Mouse (Mus musculus) midbrain, embryonic 10.5 days (tissue): ENCODE data around the gene Eya3. TPM values are rescaled to one million over a fixed set of nuclear protein-coding genes. Genes with fewer than 3 reads are reported as not detected.

Experiments
- DNase-seq: peaks from one replicate; pipeline ENCODE4 v3.0.0-alpha.2; 2017; ENCODE audit warnings: low spot score
- H3K27ac ChIP-seq: fragments of 300-500 bp; sonication (generic); replicated peaks from 2 replicates; pipeline ENCODE4 v1.5.1; 2016; ENCODE audit warnings: mild to moderate bottlenecking
- H3K27me3 ChIP-seq: fragments of 300-500 bp; sonication (generic); 2 replicates; pipeline ENCODE4 v1.6.1; 2016; ENCODE audit warnings: low read depth, mild to moderate bottlenecking; ENCODE audit not compliant: poor library complexity, severe bottlenecking
- H3K36me3 ChIP-seq: fragments of 300-500 bp; sonication (generic); 2 replicates; pipeline ENCODE4 v1.6.1; 2016; ENCODE audit warnings: mild to moderate bottlenecking, moderate library complexity
- H3K4me1 ChIP-seq: fragments of 300-500 bp; sonication (generic); 2 replicates; pipeline ENCODE4 v1.6.1; 2016
- H3K4me3 ChIP-seq: fragments of 300-500 bp; sonication (generic); 2 replicates; pipeline ENCODE4 v1.5.1; 2016; ENCODE audit warnings: mild to moderate bottlenecking, moderate library complexity
- H3K9me3 ChIP-seq: fragments of 300-500 bp; sonication (generic); replicated peaks from 2 replicates; pipeline ENCODE4 v1.6.1; 2016; ENCODE audit warnings: mild to moderate bottlenecking
- WGBS: fragments of 180-500 bp; shearing (Covaris S2); methylation state at CpG from one replicate; pipeline ENCODE4 v1.1.7; 2016; 5-methylcytosine and 5-hydroxymethylcytosine counted together
- polyA plus RNA-seq: library from polyadenylated mRNA; unstranded; fragments of >200 nt; fragmentation: Nextera tagmentation; extraction: Ambion mirVana; gene quantifications from 2 replicates; pipeline ENCODE4 v1.2.1, GENCODE M21; 2016

The Eya3 gene
- polyA plus RNA-seq, 1 experiment from 2014 or later = 30.1 TPM

- Histone ChIP-seq H3K27me3 (no peaks in the 10 kb centered on the region), H3K9me3 (peaks cover 13% of the 10 kb centered on the region)
- WGBS = 90% methylated on average over 6 of the region's 6 CpGs
Measured at GRCm38 (mm10) chr4:132617873-132618272, 20.9 kb upstream of the Eya3 start.

GRCm38 (mm10) chr4:132618850-132619375 lies 19.9 kb upstream of the Eya3 start:
- no peaks in the 10 kb centered on the region for H3K4me1 ChIP-seq
- no peaks in the 10 kb centered on the region for H3K36me3 ChIP-seq
- no peak overlapping the region for H3K4me3 ChIP-seq
- no peak overlapping the region for H3K27ac ChIP-seq
- H3K9me3 ChIP-seq = peaks cover 13% of the 10 kb centered on the region
- WGBS = 88% methylated on average over 10 of the region's 10 CpGs
- no peak for DNase-seq
- no peaks in the 10 kb centered on the region for H3K27me3 ChIP-seq

More at GRCm38 (mm10) chr4:132617873-132618272, 20.9 kb upstream of the Eya3 start:
- no peak overlapping the region for H3K27ac ChIP-seq
- no peak for DNase-seq
- no peaks in the 10 kb centered on the region for H3K4me1 ChIP-seq
- no peaks in the 10 kb centered on the region for H3K36me3 ChIP-seq
- H3K4me3 ChIP-seq = no peak overlapping the region

GRCm38 (mm10) chr4:132620134-132620533 lies 18.7 kb upstream of the Eya3 start:
- Histone ChIP-seq H3K36me3 (no peaks in the 10 kb centered on the region), H3K9me3 (peaks cover 10% of the 10 kb centered on the region), H3K4me3 (no peak overlapping the region), H3K27me3 (no peaks in the 10 kb centered on the region), H3K27ac (no peak overlapping the region), H3K4me1 (no peaks in the 10 kb centered on the region)
- DNase-seq = no peak
- WGBS = 85% methylated on average over 4 of the region's 4 CpGs

GRCm38 (mm10) chr4:132621287-132622068 lies 17.3 kb upstream of the Eya3 start:
- WGBS = 74% methylated on average over 7 of the region's 7 CpGs

GRCm38 (mm10) chr4:132624034-132624657 lies 14.6 kb upstream of the Eya3 start:
- H3K4me3 ChIP-seq = no peak overlapping the region
- no peak overlapping the region; the same call in 1 of the 2 replicates for H3K27ac ChIP-seq
- H3K27me3 ChIP-seq = no peaks in the 10 kb centered on the region
- no peaks in the 10 kb centered on the region for H3K9me3 ChIP-seq
- no peaks in the 10 kb centered on the region for H3K4me1 ChIP-seq
- DNase-seq = no peak
- WGBS = 86% methylated on average over 5 of the region's 5 CpGs
- no peaks in the 10 kb centered on the region for H3K36me3 ChIP-seq

More at GRCm38 (mm10) chr4:132621287-132622068, 17.3 kb upstream of the Eya3 start:
- no peak for DNase-seq
- Histone ChIP-seq H3K36me3 (no peaks in the 10 kb centered on the region), H3K27me3 (no peaks in the 10 kb centered on the region), H3K9me3 (no peaks in the 10 kb centered on the region), H3K4me3 (no peak overlapping the region), H3K4me1 (no peaks in the 10 kb centered on the region), H3K27ac (no peak overlapping the region)

GRCm38 (mm10) chr4:132628830-132629229 lies 10.0 kb upstream of the Eya3 start:
- 12% methylated on average over 2 of the region's 2 CpGs for WGBS
- no peaks in the 10 kb centered on the region for H3K9me3 ChIP-seq

GRCm38 (mm10) chr4:132635971-132636370 lies 2.8 kb upstream of the Eya3 start:
- WGBS = 95% methylated on average over 2 of the region's 2 CpGs
- Histone ChIP-seq H3K27ac (no peak overlapping the region), H3K4me3 (no peak overlapping the region), H3K9me3 (no peaks in the 10 kb centered on the region), H3K36me3 (peaks cover 5% of the 10 kb centered on the region; the same call in 1 of the 2 replicates), H3K27me3 (no peaks in the 10 kb centered on the region), H3K4me1 (peaks cover 19% of the 10 kb centered on the region)
- no peak for DNase-seq

More at GRCm38 (mm10) chr4:132628830-132629229, 10.0 kb upstream of the Eya3 start:
- no peak overlapping the region for H3K27ac ChIP-seq
- H3K27me3 ChIP-seq = no peaks in the 10 kb centered on the region
- DNase-seq = no peak
- peaks cover 3% of the 10 kb centered on the region; the same call in 1 of the 2 replicates for H3K36me3 ChIP-seq
- H3K4me3 ChIP-seq = no peak overlapping the region
- H3K4me1 ChIP-seq = no peaks in the 10 kb centered on the region

GRCm38 (mm10) chr4:132636554-132636953 lies 2.2 kb upstream of the Eya3 start:
- DNase-seq = no peak
- WGBS = 57% methylated on average over 4 of the region's 4 CpGs

GRCm38 (mm10) chr4:132639191-132639713 lies 465 bp downstream of the Eya3 start:
- H3K27me3 ChIP-seq = no peaks in the 10 kb centered on the region
- under 1% methylated on average over 33 of the region's 35 CpGs for WGBS
- no peak for DNase-seq

More at GRCm38 (mm10) chr4:132636554-132636953, 2.2 kb upstream of the Eya3 start:
- Histone ChIP-seq H3K4me1 (peaks cover 19% of the 10 kb centered on the region), H3K9me3 (no peaks in the 10 kb centered on the region), H3K27me3 (no peaks in the 10 kb centered on the region), H3K36me3 (peaks cover 7% of the 10 kb centered on the region; the same call in 1 of the 2 replicates), H3K27ac (no peak overlapping the region), H3K4me3 (no peak overlapping the region)

GRCm38 (mm10) chr4:132647439-132647838 lies 8.7 kb downstream of the Eya3 start:
- Histone ChIP-seq H3K27me3 (no peaks in the 10 kb centered on the region), H3K4me1 (peaks cover 3% of the 10 kb centered on the region; the same call in 1 of the 2 replicates), H3K4me3 (no peak overlapping the region), H3K9me3 (no peaks in the 10 kb centered on the region), H3K36me3 (peaks cover 18% of the 10 kb centered on the region), H3K27ac (no peak overlapping the region)
- DNase-seq = no peak
- 78% methylated on average over 7 of the region's 7 CpGs for WGBS

More at GRCm38 (mm10) chr4:132639191-132639713, 465 bp downstream of the Eya3 start:
- H3K27ac ChIP-seq = peak overlapping the region; percentile 90
- H3K36me3 ChIP-seq = peaks cover 25% of the 10 kb centered on the region
- peaks cover 19% of the 10 kb centered on the region for H3K4me1 ChIP-seq
- H3K9me3 ChIP-seq = no peaks in the 10 kb centered on the region
- H3K4me3 ChIP-seq = peak overlapping the region; percentile 77

- H3K36me3 ChIP-seq = peaks cover 7% of the 10 kb centered on the region
- no peak for DNase-seq
- H3K27ac ChIP-seq = no peak overlapping the region
- no peaks in the 10 kb centered on the region for H3K9me3 ChIP-seq
- H3K27me3 ChIP-seq = no peaks in the 10 kb centered on the region
- H3K4me1 ChIP-seq = peaks cover 3% of the 10 kb centered on the region; the same call in 1 of the 2 replicates
- H3K4me3 ChIP-seq = no peak overlapping the region
- 73% methylated on average over 6 of the region's 6 CpGs for WGBS
Measured at GRCm38 (mm10) chr4:132649271-132649999, 10.6 kb downstream of the Eya3 start.

- no peak overlapping the region for H3K4me3 ChIP-seq
- DNase-seq = no peak
- peaks cover 15% of the 10 kb centered on the region for H3K36me3 ChIP-seq
- 63% methylated on average over 4 of the region's 4 CpGs for WGBS
- H3K9me3 ChIP-seq = no peaks in the 10 kb centered on the region
- no peak overlapping the region for H3K27ac ChIP-seq
- no peaks in the 10 kb centered on the region for H3K27me3 ChIP-seq
- H3K4me1 ChIP-seq = peaks cover 1% of the 10 kb centered on the region; the same call in 1 of the 2 replicates
Measured at GRCm38 (mm10) chr4:132652842-132653241, 14.1 kb downstream of the Eya3 start.
